Comparison of ENCODE assay signal across 8 mouse cellular contexts in the genomic region with DNA sequence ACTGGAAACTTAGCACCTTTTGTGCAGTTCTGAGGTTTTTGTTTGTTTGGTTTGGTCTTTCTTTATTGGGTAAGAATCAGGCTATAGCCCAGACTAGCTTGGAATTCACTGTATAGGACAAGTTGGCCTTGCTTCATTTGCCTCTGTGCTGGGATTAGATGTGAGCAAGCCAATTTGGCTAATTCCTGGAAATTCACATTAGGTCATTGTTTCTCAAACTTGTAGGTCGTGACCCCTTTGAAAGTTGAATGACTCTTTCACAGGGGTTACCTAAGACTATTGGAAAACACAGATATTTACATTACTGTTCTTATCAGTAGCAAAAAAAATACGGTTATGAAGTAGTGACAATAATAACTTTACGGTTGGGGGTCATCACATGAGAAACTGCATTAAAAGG. TPM values are rescaled to one million over a fixed set of nuclear protein-coding genes. Genes with fewer than 3 reads are reported as not detected.
DNase-seq lines count a peak whose midpoint lies in the region; ATAC-seq lines count a peak whose summit lies in the region.

No protein-coding gene starts in this region.

- peaks cover 30% of the 10 kb centered on the region for H3K36me3 ChIP-seq in heart, embryonic 14.5 days (ENCODE audit: control insufficient read depth, insufficient read depth, low read length)
- H3K36me3 ChIP-seq in embryonic facial prominence, embryonic 10.5 days (replicated peaks), result peaks cover 36% of the 10 kb centered on the region
- H3K36me3 ChIP-seq in hindbrain, embryonic 14.5 days (replicated peaks; ENCODE audit: control insufficient read depth, insufficient read depth), result peaks cover 27% of the 10 kb centered on the region
- H3K36me3 ChIP-seq in midbrain, embryonic 11.5 days (ENCODE audit: control insufficient read depth, insufficient read depth, low read length), result peaks cover 16% of the 10 kb centered on the region

- intact Hi-C loops in left cerebral cortex, postnatal 25 days (cut with DNase I), result loop anchor here (2.0 to 5.0 kb wide), 2 partner anchors 70 to 267 kb away; a partner anchor contains a TSS

- no peaks in the 10 kb centered on the region for H3K27me3 ChIP-seq in heart, embryonic 14.5 days (ENCODE audit: control insufficient read depth, insufficient read depth, low read length)
- no peaks in the 10 kb centered on the region for H3K27me3 ChIP-seq in embryonic facial prominence, embryonic 10.5 days (replicated peaks; ENCODE audit: low read depth, poor library complexity, severe bottlenecking)
- H3K27me3 ChIP-seq in hindbrain, embryonic 14.5 days (ENCODE audit: control insufficient read depth, insufficient read depth, low read length), result no peaks in the 10 kb centered on the region
- no peaks in the 10 kb centered on the region for H3K27me3 ChIP-seq in midbrain, embryonic 11.5 days (ENCODE audit: control insufficient read depth, insufficient read depth, low read length)

- ATAC-seq in heart, embryonic 14.5 days (ENCODE audit: insufficient number of reproducible peaks, insufficient read depth, low FRiP score, low read depth), result no peak
- no peak for ATAC-seq in hindbrain, embryonic 14.5 days (ENCODE audit: low FRiP score)
- no peak for ATAC-seq in midbrain, embryonic 11.5 days (ENCODE audit: low FRiP score)

- H3K4me3 ChIP-seq in heart, embryonic 14.5 days (ENCODE audit: control insufficient read depth in 1 of 2, insufficient read depth in 1 of 2, low read depth in 1 of 2, low read length in 2 of 2), result peak overlapping the region in 1 of 2 experiments; percentile 62; a peak in 2 of 4 replicates
- H3K4me3 ChIP-seq in embryonic facial prominence, embryonic 10.5 days, result peak overlapping the region; percentile 86
- peak overlapping the region; percentile 74 for H3K4me3 ChIP-seq in hindbrain, embryonic 14.5 days (replicated peaks; ENCODE audit: low read length)
- peak overlapping the region; percentile 83 for H3K4me3 ChIP-seq in midbrain, embryonic 11.5 days (ENCODE audit: low read depth, low read length)

- peak overlapping the region; percentile 94 for H3K9ac ChIP-seq in heart, embryonic 14.5 days (ENCODE audit: low read length)
- peak overlapping the region; percentile 98 for H3K9ac ChIP-seq in hindbrain, embryonic 14.5 days
- peak overlapping the region; percentile 98 for H3K9ac ChIP-seq in midbrain, embryonic 11.5 days (ENCODE audit: low read length)

- H3K27ac ChIP-seq in heart, embryonic 14.5 days (replicated peaks in 1 of 2; ENCODE audit: control insufficient read depth in 1 of 2, insufficient read depth in 1 of 2, low read depth in 2 of 2, low read length in 2 of 2), result no peak overlapping the region
- H3K27ac ChIP-seq in embryonic facial prominence, embryonic 10.5 days (replicated peaks), result peak overlapping the region; percentile 99; the same call in 1 of the 2 replicates
- H3K27ac ChIP-seq in hindbrain, embryonic 14.5 days, result peak overlapping the region; percentile 97; the same call in 1 of the 2 replicates
- H3K27ac ChIP-seq in midbrain, embryonic 11.5 days (ENCODE audit: low read depth, low read length), result no peak overlapping the region

- peak overlapping the region; percentile 83 for H3K4me2 ChIP-seq in heart, embryonic 14.5 days (ENCODE audit: low read length)
- peak overlapping the region; percentile 89 for H3K4me2 ChIP-seq in hindbrain, embryonic 14.5 days (replicated peaks)
- H3K4me2 ChIP-seq in midbrain, embryonic 11.5 days, result peak overlapping the region; percentile 74

- peaks cover 0 to 5% of the 10 kb centered on the region in 2 experiments; a peak in 1 of 4 replicates for H3K4me1 ChIP-seq in heart, embryonic 14.5 days (ENCODE audit: control insufficient read depth in 2 of 2, insufficient read depth in 2 of 2, low read length in 2 of 2)
- peaks cover 6% of the 10 kb centered on the region for H3K4me1 ChIP-seq in embryonic facial prominence, embryonic 10.5 days
- peaks cover 10% of the 10 kb centered on the region for H3K4me1 ChIP-seq in hindbrain, embryonic 14.5 days (replicated peaks; ENCODE audit: control insufficient read depth, insufficient read depth, low read length)
- H3K4me1 ChIP-seq in midbrain, embryonic 11.5 days (ENCODE audit: control insufficient read depth, insufficient read depth, low read length), result peaks cover 2% of the 10 kb centered on the region; the same call in 1 of the 2 replicates

- no peaks in the 10 kb centered on the region for H3K9me3 ChIP-seq in heart, embryonic 14.5 days (ENCODE audit: control insufficient read depth, low read length)
- no peaks in the 10 kb centered on the region for H3K9me3 ChIP-seq in embryonic facial prominence, embryonic 10.5 days
- no peaks in the 10 kb centered on the region for H3K9me3 ChIP-seq in hindbrain, embryonic 14.5 days (ENCODE audit: control insufficient read depth, low read length)
- no peaks in the 10 kb centered on the region for H3K9me3 ChIP-seq in midbrain, embryonic 11.5 days (ENCODE audit: control insufficient read depth, low read length)

- 70% methylated on average over 3 of the region's 3 CpGs for WGBS in heart, embryonic 14.5 days
- WGBS in embryonic facial prominence, embryonic 10.5 days, result 87% methylated on average over 3 of the region's 3 CpGs
- whole genome bisulfite sequencing in hindbrain, embryonic 14.5 days, result 89% methylated on average over 3 of the region's 3 CpGs
- 85% methylated on average over 3 of the region's 3 CpGs for WGBS in midbrain, embryonic 11.5 days

- DNase-seq in heart, adult 8-10 months (ENCODE audit: low spot score), result no peak
- DNase-seq in embryonic facial prominence, embryonic 10.5 days (ENCODE audit: low spot score), result no peak
- DNase-seq in hindbrain, embryonic 14.5 days (ENCODE audit: low spot score), result no peak
- no peak for DNase-seq in midbrain, embryonic 11.5 days (ENCODE audit: low spot score, missing footprints)
- DNase-seq in thymus, postnatal 25 days, result no peak
- DNase-seq in left cerebral cortex, postnatal 25 days (ENCODE audit: low spot score in 2 of 2), result no peak
- no peak for DNase-seq in layer of hippocampus, postnatal 36 days

RNA-seq across cellular contexts. Expression of a gene that starts 1.2 kb away (rescaled TPM):
- polyA plus RNA-seq in heart, embryonic 14.5 days (2014; fragmentation: Nextera tagmentation; extraction: Ambion mirVana), result 10.3 and 10.4 TPM in 2 replicates
- total RNA-seq in heart, adult 8-10 months (2022), result 1 to 10 TPM; 6.2 to 8.5 (median 8.3) TPM
- polyA plus RNA-seq in embryonic facial prominence, embryonic 10.5 days (2016; fragmentation: Nextera tagmentation; extraction: Ambion mirVana), result 32.1 and 39.8 TPM in 2 replicates
- polyA plus RNA-seq in hindbrain, embryonic 14.5 days (2014; fragmentation: Nextera tagmentation; extraction: Ambion mirVana), result 17.9 and 21.4 TPM in 2 replicates
- polyA plus RNA-seq in midbrain, embryonic 11.5 days (2014; fragmentation: Nextera tagmentation; extraction: Ambion mirVana), result 27.4 and 32.9 TPM in 2 replicates
- 10 to 100 TPM; 11.5 to 16.9 TPM for total RNA-seq in left cerebral cortex, postnatal 25 days (2021)
- total RNA-seq in layer of hippocampus, postnatal 36 days (2021), result 10 to 100 TPM; 14.0 to 14.5 TPM

RNA-seq across cellular contexts. Expression of a gene that starts 6.5 kb away (rescaled TPM):
- polyA plus RNA-seq in heart, embryonic 14.5 days (2014; fragmentation: Nextera tagmentation; extraction: Ambion mirVana), result 242 and 254 TPM in 2 replicates
- total RNA-seq in heart, adult 8-10 months (2022), result 100 to 1,000 TPM; 117 to 139 (median 133) TPM
- polyA plus RNA-seq in embryonic facial prominence, embryonic 10.5 days (2016; fragmentation: Nextera tagmentation; extraction: Ambion mirVana), result 357 and 367 TPM in 2 replicates
- polyA plus RNA-seq in hindbrain, embryonic 14.5 days (2014; fragmentation: Nextera tagmentation; extraction: Ambion mirVana), result 239 and 253 TPM in 2 replicates
- polyA plus RNA-seq in midbrain, embryonic 11.5 days (2014; fragmentation: Nextera tagmentation; extraction: Ambion mirVana), result 262 and 293 TPM in 2 replicates
- total RNA-seq in left cerebral cortex, postnatal 25 days (2021), result 100 to 1,000 TPM; 130 to 133 TPM
- total RNA-seq in layer of hippocampus, postnatal 36 days (2021), result 100 to 1,000 TPM; 136 to 139 TPM

RNA-seq across cellular contexts. Expression of a gene that starts 17.4 kb away (rescaled TPM):
- 9.4 and 9.6 TPM in 2 replicates for polyA plus RNA-seq in heart, embryonic 14.5 days (2014; fragmentation: Nextera tagmentation; extraction: Ambion mirVana)
- 10 to 100 TPM in 1 of 4 experiments, 1 to 10 TPM in 3; 6.0 to 11.3 (median 7.6) TPM for total RNA-seq in heart, adult 8-10 months (2022)
- polyA plus RNA-seq in embryonic facial prominence, embryonic 10.5 days (2016; fragmentation: Nextera tagmentation; extraction: Ambion mirVana), result 30.6 and 33.0 TPM in 2 replicates
- polyA plus RNA-seq in hindbrain, embryonic 14.5 days (2014; fragmentation: Nextera tagmentation; extraction: Ambion mirVana), result 15.2 and 15.5 TPM in 2 replicates
- 15.2 and 17.3 TPM in 2 replicates for polyA plus RNA-seq in midbrain, embryonic 11.5 days (2014; fragmentation: Nextera tagmentation; extraction: Ambion mirVana)
- total RNA-seq in left cerebral cortex, postnatal 25 days (2021), result 10 to 100 TPM; 22.9 to 23.4 TPM
- 10 to 100 TPM; 19.3 to 29.6 TPM for total RNA-seq in layer of hippocampus, postnatal 36 days (2021)

RNA-seq across cellular contexts. Expression of a gene that starts 17.8 kb away (rescaled TPM):
- polyA plus RNA-seq in heart, embryonic 14.5 days (2014; fragmentation: Nextera tagmentation; extraction: Ambion mirVana), result 89.0 and 102 TPM in 2 replicates
- 10 to 100 TPM in 1 of 4 experiments, 1 to 10 TPM in 3; 7.2 to 11.5 (median 8.2) TPM for total RNA-seq in heart, adult 8-10 months (2022)
- polyA plus RNA-seq in embryonic facial prominence, embryonic 10.5 days (2016; fragmentation: Nextera tagmentation; extraction: Ambion mirVana), result 365 and 378 TPM in 2 replicates
- 71.6 and 78.1 TPM in 2 replicates for polyA plus RNA-seq in hindbrain, embryonic 14.5 days (2014; fragmentation: Nextera tagmentation; extraction: Ambion mirVana)
- 303 and 320 TPM in 2 replicates for polyA plus RNA-seq in midbrain, embryonic 11.5 days (2014; fragmentation: Nextera tagmentation; extraction: Ambion mirVana)
- total RNA-seq in left cerebral cortex, postnatal 25 days (2021), result 10 to 100 TPM; 11.7 to 13.7 TPM
- total RNA-seq in layer of hippocampus, postnatal 36 days (2021), result 10 to 100 TPM; 14.5 to 17.4 TPM

RNA-seq across cellular contexts. Expression of a gene that starts 32.9 kb away (rescaled TPM):
- 65.2 and 66.0 TPM in 2 replicates for polyA plus RNA-seq in heart, embryonic 14.5 days (2014; fragmentation: Nextera tagmentation; extraction: Ambion mirVana)
- 10 to 100 TPM; 32.6 to 34.7 (median 34.2) TPM for total RNA-seq in heart, adult 8-10 months (2022)
- 146 and 149 TPM in 2 replicates for polyA plus RNA-seq in embryonic facial prominence, embryonic 10.5 days (2016; fragmentation: Nextera tagmentation; extraction: Ambion mirVana)
- polyA plus RNA-seq in hindbrain, embryonic 14.5 days (2014; fragmentation: Nextera tagmentation; extraction: Ambion mirVana), result 67.1 and 72.8 TPM in 2 replicates
- polyA plus RNA-seq in midbrain, embryonic 11.5 days (2014; fragmentation: Nextera tagmentation; extraction: Ambion mirVana), result 123 and 133 TPM in 2 replicates
- total RNA-seq in left cerebral cortex, postnatal 25 days (2021), result 10 to 100 TPM; 39.3 to 42.0 TPM
- total RNA-seq in layer of hippocampus, postnatal 36 days (2021), result 10 to 100 TPM; 37.9 to 44.4 TPM

Comparison
In these comparisons a context has a peak if more than half of its experiments do, and no peak if none do; other contexts are left out.
1. H3K27ac ChIP-seq: peak in embryonic facial prominence, embryonic 10.5 days (single experiment) and hindbrain, embryonic 14.5 days (single experiment); none in heart, embryonic 14.5 days (0 of 2) and midbrain, embryonic 11.5 days (single experiment).
2. Peak in every context shown above with its lines, with median percentiles within 50 percentile points of each other: H3K4me2 ChIP-seq and H3K9ac ChIP-seq.